Mouse (Mus musculus): ENCODE measurements at regions not wholly inside any gene's neighbourhood (a gene's known extent, or its start where the extent isn't known, plus 50 kb on each side); places are given as distances from the start of the nearest gene placed in this dataset.

- Histone ChIP-seq H3K36me3 (ENCODE audit: control insufficient read depth, insufficient read depth, low read length) (no peaks in the 10 kb centered on the region), H3K27me3 (ENCODE audit: control insufficient read depth, insufficient read depth, low read length) (no peaks in the 10 kb centered on the region), H3K4me1 (ENCODE audit: control insufficient read depth, insufficient read depth, low read length) (no peaks in the 10 kb centered on the region), H3K9me3 (ENCODE audit: control insufficient read depth, low read length) (no peaks in the 10 kb centered on the region), H3K27ac (ENCODE audit: low read depth, low read length) (no peak overlapping the region), H3K9ac (ENCODE audit: low read length) (no peak overlapping the region), H3K4me3 (ENCODE audit: low read depth, low read length) (no peak overlapping the region), H3K4me2 (ENCODE audit: low read depth) (no peak overlapping the region)
- no peak for DNase-seq (ENCODE audit: low spot score)
- 30% methylated on average over 7 of the region's 7 CpGs for WGBS
- no peak for ATAC-seq (ENCODE audit: insufficient read depth, low FRiP score, low TSS enrichment)
These were observed 531.1 kb upstream of the Tbx3 start for GRCm38 (mm10) chr5:119139336-119139735.

- Histone ChIP-seq H3K9ac (ENCODE audit: low read length) (no peak overlapping the region), H3K27me3 (ENCODE audit: control insufficient read depth, insufficient read depth, low read length) (no peaks in the 10 kb centered on the region), H3K4me3 (ENCODE audit: low read depth, low read length) (no peak overlapping the region), H3K9me3 (ENCODE audit: control insufficient read depth, low read length) (no peaks in the 10 kb centered on the region), H3K4me2 (ENCODE audit: low read depth) (no peak overlapping the region), H3K4me1 (ENCODE audit: control insufficient read depth, insufficient read depth, low read length) (no peaks in the 10 kb centered on the region), H3K27ac (ENCODE audit: low read depth, low read length) (no peak overlapping the region), H3K36me3 (ENCODE audit: control insufficient read depth, insufficient read depth, low read length) (no peaks in the 10 kb centered on the region)
- ATAC-seq (ENCODE audit: insufficient read depth, low FRiP score, low TSS enrichment), result no peak
- WGBS, result 87% methylated on average over 6 of the region's 6 CpGs
- no peak for DNase-seq (ENCODE audit: low spot score)
These were observed 530.7 kb upstream of the Tbx3 start for GRCm38 (mm10) chr5:119139816-119140215.

- DNase-seq (ENCODE audit: low spot score), result no peak
- 72% methylated on average over 8 of the region's 8 CpGs for WGBS
- Histone ChIP-seq H3K4me3 (ENCODE audit: low read depth, low read length) (no peak overlapping the region), H3K4me2 (ENCODE audit: low read depth) (no peak overlapping the region), H3K36me3 (ENCODE audit: control insufficient read depth, insufficient read depth, low read length) (no peaks in the 10 kb centered on the region), H3K4me1 (ENCODE audit: control insufficient read depth, insufficient read depth, low read length) (no peaks in the 10 kb centered on the region), H3K9me3 (ENCODE audit: control insufficient read depth, low read length) (no peaks in the 10 kb centered on the region), H3K27ac (ENCODE audit: low read depth, low read length) (no peak overlapping the region), H3K9ac (ENCODE audit: low read length) (no peak overlapping the region), H3K27me3 (ENCODE audit: control insufficient read depth, insufficient read depth, low read length) (no peaks in the 10 kb centered on the region)
- no peak for ATAC-seq (ENCODE audit: insufficient read depth, low FRiP score, low TSS enrichment)
These were observed 527.1 kb upstream of the Tbx3 start for GRCm38 (mm10) chr5:119143411-119143810.

- H3K4me1 ChIP-seq (ENCODE audit: control insufficient read depth, insufficient read depth, low read length), result no peaks in the 10 kb centered on the region
- no peak overlapping the region for H3K27ac ChIP-seq (ENCODE audit: low read depth, low read length)
- DNase-seq (ENCODE audit: low spot score), result no peak
- no peaks in the 10 kb centered on the region for H3K36me3 ChIP-seq (ENCODE audit: control insufficient read depth, insufficient read depth, low read length)
- WGBS, result 75% methylated on average over 25 of the region's 25 CpGs
- no peaks in the 10 kb centered on the region for H3K9me3 ChIP-seq (ENCODE audit: control insufficient read depth, low read length)
- H3K27me3 ChIP-seq (ENCODE audit: control insufficient read depth, insufficient read depth, low read length), result no peaks in the 10 kb centered on the region
- no peak overlapping the region for H3K4me3 ChIP-seq (ENCODE audit: low read depth, low read length)
- ATAC-seq (ENCODE audit: insufficient read depth, low FRiP score, low TSS enrichment), result no peak
- no peak overlapping the region for H3K9ac ChIP-seq (ENCODE audit: low read length)
- H3K4me2 ChIP-seq (ENCODE audit: low read depth), result no peak overlapping the region
These were observed 520.9 kb upstream of the Tbx3 start for GRCm38 (mm10) chr5:119149389-119150185.

GRCm38 (mm10) chr5:119153086-119153485, 517.4 kb upstream of the Tbx3 start:
- H3K27ac ChIP-seq (ENCODE audit: low read depth, low read length), result no peak overlapping the region
- 86% methylated on average over 5 of the region's 5 CpGs for WGBS
- H3K4me1 ChIP-seq (ENCODE audit: control insufficient read depth, insufficient read depth, low read length), result no peaks in the 10 kb centered on the region
- no peak overlapping the region for H3K4me2 ChIP-seq (ENCODE audit: low read depth)
- no peak overlapping the region for H3K9ac ChIP-seq (ENCODE audit: low read length)
- ATAC-seq (ENCODE audit: insufficient read depth, low FRiP score, low TSS enrichment) (no peak), DNase-seq (ENCODE audit: low spot score) (no peak)
- H3K4me3 ChIP-seq (ENCODE audit: low read depth, low read length), result no peak overlapping the region
- H3K9me3 ChIP-seq (ENCODE audit: control insufficient read depth, low read length), result 0 out of 2 replicates have a peak, but pooled peaks cover 2% of the 10 kb centered on the region
- no peaks in the 10 kb centered on the region for H3K27me3 ChIP-seq (ENCODE audit: control insufficient read depth, insufficient read depth, low read length)
- H3K36me3 ChIP-seq (ENCODE audit: control insufficient read depth, insufficient read depth, low read length), result no peaks in the 10 kb centered on the region

GRCm38 (mm10) chr5:119156638-119157037, 513.8 kb upstream of the Tbx3 start:
- Histone ChIP-seq H3K4me3 (ENCODE audit: low read depth, low read length) (no peak overlapping the region), H3K9ac (ENCODE audit: low read length) (no peak overlapping the region), H3K4me2 (ENCODE audit: low read depth) (no peak overlapping the region), H3K27ac (ENCODE audit: low read depth, low read length) (no peak overlapping the region), H3K36me3 (ENCODE audit: control insufficient read depth, insufficient read depth, low read length) (no peaks in the 10 kb centered on the region), H3K9me3 (ENCODE audit: control insufficient read depth, low read length) (0 out of 2 replicates have a peak, but pooled peaks cover 2% of the 10 kb centered on the region), H3K4me1 (ENCODE audit: control insufficient read depth, insufficient read depth, low read length) (no peaks in the 10 kb centered on the region), H3K27me3 (ENCODE audit: control insufficient read depth, insufficient read depth, low read length) (no peaks in the 10 kb centered on the region)
- 90% methylated on average over 6 of the region's 6 CpGs for WGBS
- DNase-seq (ENCODE audit: low spot score), result no peak
- ATAC-seq (ENCODE audit: insufficient read depth, low FRiP score, low TSS enrichment), result no peak

- WGBS, result 86% methylated on average over 4 of the region's 4 CpGs
- ATAC-seq (ENCODE audit: insufficient read depth, low FRiP score, low TSS enrichment), result no peak
These were observed 512.3 kb upstream of the Tbx3 start for GRCm38 (mm10) chr5:119158171-119158570.

GRCm38 (mm10) chr5:119162132-119162675, 508.3 kb upstream of the Tbx3 start:
- no peaks in the 10 kb centered on the region for H3K36me3 ChIP-seq (ENCODE audit: control insufficient read depth, insufficient read depth, low read length)
- no peaks in the 10 kb centered on the region for H3K27me3 ChIP-seq (ENCODE audit: control insufficient read depth, insufficient read depth, low read length)
- 87% methylated on average over 13 of the region's 13 CpGs for WGBS
- no peaks in the 10 kb centered on the region for H3K9me3 ChIP-seq (ENCODE audit: control insufficient read depth, low read length)
- DNase-seq (ENCODE audit: low spot score) (no peak), ATAC-seq (ENCODE audit: insufficient read depth, low FRiP score, low TSS enrichment) (no peak)
- H3K4me1 ChIP-seq (ENCODE audit: control insufficient read depth, insufficient read depth, low read length), result no peaks in the 10 kb centered on the region
- no peak overlapping the region for H3K4me2 ChIP-seq (ENCODE audit: low read depth)
- no peak overlapping the region for H3K27ac ChIP-seq (ENCODE audit: low read depth, low read length)
- no peak overlapping the region for H3K9ac ChIP-seq (ENCODE audit: low read length)
- no peak overlapping the region for H3K4me3 ChIP-seq (ENCODE audit: low read depth, low read length)

More at GRCm38 (mm10) chr5:119158171-119158570, 512.3 kb upstream of the Tbx3 start:
- Histone ChIP-seq H3K4me2 (ENCODE audit: low read depth) (no peak overlapping the region), H3K4me1 (ENCODE audit: control insufficient read depth, insufficient read depth, low read length) (no peaks in the 10 kb centered on the region), H3K4me3 (ENCODE audit: low read depth, low read length) (no peak overlapping the region), H3K27ac (ENCODE audit: low read depth, low read length) (no peak overlapping the region), H3K27me3 (ENCODE audit: control insufficient read depth, insufficient read depth, low read length) (no peaks in the 10 kb centered on the region), H3K9me3 (ENCODE audit: control insufficient read depth, low read length) (0 out of 2 replicates have a peak, but pooled peaks cover 2% of the 10 kb centered on the region), H3K9ac (ENCODE audit: low read length) (no peak overlapping the region), H3K36me3 (ENCODE audit: control insufficient read depth, insufficient read depth, low read length) (no peaks in the 10 kb centered on the region)
- DNase-seq (ENCODE audit: low spot score), result no peak

GRCm38 (mm10) chr5:119167718-119168117, 502.8 kb upstream of the Tbx3 start:
- DNase-seq (ENCODE audit: low spot score) (no peak), ATAC-seq (ENCODE audit: insufficient read depth, low FRiP score, low TSS enrichment) (no peak)
- Histone ChIP-seq H3K27ac (ENCODE audit: low read depth, low read length) (no peak overlapping the region), H3K36me3 (ENCODE audit: control insufficient read depth, insufficient read depth, low read length) (no peaks in the 10 kb centered on the region), H3K4me3 (ENCODE audit: low read depth, low read length) (no peak overlapping the region), H3K4me2 (ENCODE audit: low read depth) (no peak overlapping the region), H3K9me3 (ENCODE audit: control insufficient read depth, low read length) (no peaks in the 10 kb centered on the region), H3K27me3 (ENCODE audit: control insufficient read depth, insufficient read depth, low read length) (no peaks in the 10 kb centered on the region), H3K4me1 (ENCODE audit: control insufficient read depth, insufficient read depth, low read length) (no peaks in the 10 kb centered on the region), H3K9ac (ENCODE audit: low read length) (no peak overlapping the region)
- 92% methylated on average over 17 of the region's 17 CpGs for WGBS

All from neural tube, embryonic 11.5 days (tissue).